Comparison of ENCODE assay signal across 18 mouse cellular contexts in the genomic region with DNA sequence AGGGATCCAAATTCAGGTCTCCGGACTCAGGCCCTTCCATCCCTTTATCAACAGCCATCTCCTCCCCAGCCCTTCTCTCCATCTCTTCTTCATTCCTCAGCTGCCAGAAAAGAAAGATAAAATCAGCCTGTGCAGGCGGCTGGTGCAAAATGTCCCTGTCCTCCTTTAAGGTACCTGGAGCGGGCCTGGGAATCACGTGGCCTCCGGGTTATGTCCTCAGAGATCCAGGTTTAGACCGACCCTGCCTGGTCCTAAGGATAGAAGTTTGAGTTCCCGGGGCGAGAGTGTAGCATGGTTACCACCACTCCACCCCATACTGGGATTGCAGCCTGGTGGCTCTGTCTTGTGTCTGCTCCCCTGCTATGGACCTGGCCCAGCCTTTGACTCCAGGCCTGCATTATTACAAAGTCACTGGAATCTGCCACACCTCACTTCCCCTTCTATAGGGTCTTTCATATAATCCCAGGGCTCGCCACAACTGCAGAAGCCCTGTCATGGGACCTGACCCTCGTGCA. TPM values are rescaled to one million over a fixed set of nuclear protein-coding genes. Genes with fewer than 3 reads are reported as not detected.
DNase-seq lines count a peak whose midpoint lies in the region; ATAC-seq and TF ChIP-seq lines count a peak whose summit lies in the region.
"Had no signal": no experiment of that assay in that cellular context is flagged by ENCODE, and none has a peak within 500 bp of the region (broad histone marks: within the 10 kb centered on the region; RNA-seq: fewer than 3 reads in every experiment).

No protein-coding gene starts in this region.

- no peak for ATAC-seq in embryonic facial prominence, embryonic 12.5 days (ENCODE audit: insufficient number of reproducible peaks, insufficient read depth, low FRiP score, low TSS enrichment)
- ATAC-seq in heart, embryonic 11.5 days (replicated peaks; ENCODE audit: insufficient number of reproducible peaks, low FRiP score, low TSS enrichment) = no peak
- ATAC-seq: forebrain, embryonic 13.5 days; liver, embryonic 12.5 days had no signal

- H3K4me2 ChIP-seq in embryonic facial prominence, embryonic 12.5 days (replicated peaks) = no peak overlapping the region
- H3K4me2 ChIP-seq in heart, embryonic 11.5 days = no peak overlapping the region
- H3K4me2 ChIP-seq: forebrain, embryonic 13.5 days; hindbrain, embryonic 15.5 days; limb, embryonic 12.5 days; liver, embryonic 12.5 days; midbrain, embryonic 11.5 days had no signal

- 87% methylated on average over 10 of the region's 10 CpGs for WGBS in embryonic facial prominence, embryonic 12.5 days
- 91% methylated on average over 10 of the region's 10 CpGs for WGBS in embryonic facial prominence, embryonic 10.5 days
- 67% methylated on average over 10 of the region's 10 CpGs for WGBS in heart, adult 2 months
- WGBS in heart, embryonic 11.5 days (ENCODE audit: insufficient replicate concordance) = 71% methylated on average over 10 of the region's 10 CpGs

- intact Hi-C loops in heart, adult 2 months (cut with DNase I) = loop anchor here (2.0 kb wide), 1 partner anchor 18 kb away; no protein-coding TSS in a partner anchor

- H3K27ac ChIP-seq in embryonic facial prominence, embryonic 12.5 days = no peak overlapping the region
- H3K27ac ChIP-seq in embryonic facial prominence, embryonic 10.5 days (replicated peaks) = no peak overlapping the region
- H3K27ac ChIP-seq in heart, adult 2 months = peak overlapping the region; percentile 78
- no peak overlapping the region for H3K27ac ChIP-seq in heart, embryonic 11.5 days (ENCODE audit: low read depth, low read length)
- peak overlapping the region; percentile 65; the same call in 1 of the 2 replicates for H3K27ac ChIP-seq in layer of hippocampus, adult 2 months
- H3K27ac ChIP-seq: forebrain, embryonic 13.5 days; hindbrain, embryonic 15.5 days; kidney, postnatal 0 days; limb, embryonic 12.5 days; liver, embryonic 12.5 days had no signal

- H3K27me3 ChIP-seq in embryonic facial prominence, embryonic 12.5 days = no peaks in the 10 kb centered on the region
- no peaks in the 10 kb centered on the region for H3K27me3 ChIP-seq in embryonic facial prominence, embryonic 10.5 days (replicated peaks; ENCODE audit: low read depth, poor library complexity, severe bottlenecking)
- H3K27me3 ChIP-seq in heart, adult 2 months (ENCODE audit: control insufficient read depth, insufficient read depth, low read length) = no peaks in the 10 kb centered on the region
- no peaks in the 10 kb centered on the region for H3K27me3 ChIP-seq in heart, embryonic 11.5 days (ENCODE audit: control insufficient read depth, insufficient read depth, low read length)
- H3K27me3 ChIP-seq in E14TG2a.4 (ENCODE audit: insufficient read depth, low read length) = no peaks in the 10 kb centered on the region
- H3K27me3 ChIP-seq: forebrain, embryonic 13.5 days; hindbrain, embryonic 15.5 days; limb, embryonic 12.5 days had no signal

- peaks cover 51% of the 10 kb centered on the region for H3K36me3 ChIP-seq in embryonic facial prominence, embryonic 12.5 days
- peaks cover 96% of the 10 kb centered on the region for H3K36me3 ChIP-seq in embryonic facial prominence, embryonic 10.5 days (replicated peaks)
- H3K36me3 ChIP-seq in heart, adult 2 months (ENCODE audit: control insufficient read depth, insufficient read depth, low read length) = no peaks in the 10 kb centered on the region
- H3K36me3 ChIP-seq in heart, embryonic 11.5 days (ENCODE audit: control insufficient read depth, insufficient read depth, low read length) = peaks cover 15% of the 10 kb centered on the region
- H3K36me3 ChIP-seq in E14TG2a.4 (ENCODE audit: insufficient read depth, low read length) = peaks cover 27% of the 10 kb centered on the region
- H3K36me3 ChIP-seq: liver, embryonic 12.5 days had no signal

- peak; percentile 25; the same call in 1 of the 2 replicates for TF ChIP-seq EP300 in heart, adult 2 months (IDR thresholded peaks at IDR 0.05; ENCODE audit: insufficient read depth, low read depth, low read length)

- H3K9ac ChIP-seq in embryonic facial prominence, embryonic 12.5 days = peak overlapping the region; percentile 30; the same call in 1 of the 2 replicates
- peak overlapping the region; percentile 4; the same call in 1 of the 2 replicates for H3K9ac ChIP-seq in heart, adult 2 months (ENCODE audit: low read depth, low read length)
- H3K9ac ChIP-seq in heart, embryonic 11.5 days (ENCODE audit: low read depth, low read length) = no peak overlapping the region
- H3K9ac ChIP-seq: forebrain, embryonic 13.5 days; hindbrain, embryonic 15.5 days; limb, embryonic 12.5 days; liver, embryonic 12.5 days had no signal

- 0 out of 2 replicates have a peak, but pooled peaks cover 2% of the 10 kb centered on the region for H3K79me2 ChIP-seq in heart, adult 2 months (replicated peaks; ENCODE audit: control insufficient read depth, insufficient read depth, low read length)

- H3K4me1 ChIP-seq in embryonic facial prominence, embryonic 12.5 days = peaks cover 8% of the 10 kb centered on the region
- H3K4me1 ChIP-seq in embryonic facial prominence, embryonic 10.5 days = peaks cover 17% of the 10 kb centered on the region
- peaks cover 6% of the 10 kb centered on the region for H3K4me1 ChIP-seq in heart, adult 2 months (ENCODE audit: control insufficient read depth, insufficient read depth, low read length)
- H3K4me1 ChIP-seq in heart, embryonic 11.5 days (ENCODE audit: control insufficient read depth, insufficient read depth, low read length) = peaks cover 8% of the 10 kb centered on the region
- H3K4me1 ChIP-seq in E14TG2a.4 (replicated peaks; ENCODE audit: low read depth, low read length) = peaks cover 42% of the 10 kb centered on the region
- H3K4me1 ChIP-seq: forebrain, embryonic 13.5 days; hindbrain, embryonic 15.5 days; liver, embryonic 12.5 days had no signal

- no peak for DNase-seq in embryonic facial prominence, embryonic 10.5 days (ENCODE audit: low spot score)
- DNase-seq in heart, adult 2 months = peak in 1 of 2 experiments; percentile 56
- DNase-seq in layer of hippocampus, adult 2 months (ENCODE audit: low spot score in 2 of 2) = no peak
- DNase-seq in layer of hippocampus, postnatal 10 days (ENCODE audit: low spot score in 2 of 2) = no peak
- DNase-seq in urinary bladder, postnatal 14 days (ENCODE audit: low spot score) = no peak
- DNase-seq: adrenal gland, postnatal 36 days; cerebellum, adult 9-11 months; thymus, postnatal 14 days had no signal

- no peaks in the 10 kb centered on the region for H3K9me3 ChIP-seq in embryonic facial prominence, embryonic 12.5 days
- H3K9me3 ChIP-seq in embryonic facial prominence, embryonic 10.5 days = no peaks in the 10 kb centered on the region
- no peaks in the 10 kb centered on the region for H3K9me3 ChIP-seq in heart, embryonic 11.5 days (replicated peaks; ENCODE audit: control insufficient read depth, low read length)
- no peaks in the 10 kb centered on the region for H3K9me3 ChIP-seq in E14TG2a.4 (ENCODE audit: low read length)
- H3K9me3 ChIP-seq: forebrain, embryonic 13.5 days; hindbrain, embryonic 15.5 days; limb, embryonic 12.5 days; liver, embryonic 12.5 days had no signal

- 0 out of 2 replicates have a peak, but pooled peaks have one; percentile 15 for TF ChIP-seq POLR2A in heart, adult 2 months (IDR thresholded peaks at IDR 0.05; ENCODE audit: insufficient read depth, low read depth, low read length)

- no peak for TF ChIP-seq CTCF in heart, adult 2 months (IDR thresholded peaks at IDR 0.05)
- no peak for TF ChIP-seq CTCF in layer of hippocampus, adult 2 months (conservative IDR thresholded peaks at IDR 0.05)
- no peak for TF ChIP-seq CTCF in E14TG2a.4 (conservative IDR thresholded peaks at IDR 0.05; ENCODE audit: low read length)

- H3K4me3 ChIP-seq in embryonic facial prominence, embryonic 12.5 days = no peak overlapping the region
- no peak overlapping the region for H3K4me3 ChIP-seq in embryonic facial prominence, embryonic 10.5 days
- no peak overlapping the region for H3K4me3 ChIP-seq in heart, adult 2 months
- no peak overlapping the region for H3K4me3 ChIP-seq in heart, embryonic 11.5 days (ENCODE audit: low read depth, low read length)
- no peak overlapping the region for H3K4me3 ChIP-seq in layer of hippocampus, adult 2 months
- H3K4me3 ChIP-seq in E14TG2a.4 (replicated peaks; ENCODE audit: low read length) = 0 out of 2 replicates have a peak overlapping the region, but pooled peaks have one; percentile 37
- H3K4me3 ChIP-seq: erythroblast, embryonic 14.5 days; forebrain, embryonic 13.5 days; hindbrain, embryonic 15.5 days; limb, embryonic 12.5 days; liver, embryonic 12.5 days had no signal

RNA-seq across cellular contexts. Expression of a gene that starts 20.6 kb away (rescaled TPM):
- 29.2 and 29.6 TPM in 2 replicates for polyA plus RNA-seq in embryonic facial prominence, embryonic 12.5 days (2016; fragmentation: Nextera tagmentation; extraction: Ambion mirVana)
- polyA plus RNA-seq in embryonic facial prominence, embryonic 10.5 days (2016; fragmentation: Nextera tagmentation; extraction: Ambion mirVana) = 23.1 and 26.4 TPM in 2 replicates
- 100 to 1,000 TPM; 189 to 251 TPM for total RNA-seq in heart, adult 2 months (2021)
- polyA plus RNA-seq in heart, adult 2 months (2012; rRNA removed) = 166 and 182 TPM in 2 replicates
- polyA plus RNA-seq in heart, embryonic 11.5 days (2014; fragmentation: Nextera tagmentation; extraction: Ambion mirVana) = 25.3 and 27.6 TPM in 2 replicates
- total RNA-seq in layer of hippocampus, adult 2 months (2021) = 10 to 100 TPM; 69.1 to 78.2 TPM
- total RNA-seq in layer of hippocampus, postnatal 10 days (2021) = 10 to 100 TPM; 28.9 to 31.0 TPM

RNA-seq across cellular contexts. Expression of a gene that starts 27.7 kb away (rescaled TPM):
- 26.5 and 27.2 TPM in 2 replicates for polyA plus RNA-seq in embryonic facial prominence, embryonic 12.5 days (2016; fragmentation: Nextera tagmentation; extraction: Ambion mirVana)
- polyA plus RNA-seq in embryonic facial prominence, embryonic 10.5 days (2016; fragmentation: Nextera tagmentation; extraction: Ambion mirVana) = 28.3 and 28.8 TPM in 2 replicates
- 10 to 100 TPM; 10.5 to 14.5 TPM for total RNA-seq in heart, adult 2 months (2021)
- 2.4 and 4.5 TPM in 2 replicates for polyA plus RNA-seq in heart, adult 2 months (2012; rRNA removed)
- 12.4 and 12.8 TPM in 2 replicates for polyA plus RNA-seq in heart, embryonic 11.5 days (2014; fragmentation: Nextera tagmentation; extraction: Ambion mirVana)
- 10 to 100 TPM; 25.7 to 25.9 TPM for total RNA-seq in layer of hippocampus, adult 2 months (2021)
- total RNA-seq in layer of hippocampus, postnatal 10 days (2021) = 10 to 100 TPM; 20.9 to 32.7 TPM

RNA-seq across cellular contexts. Expression of a gene that starts 29.9 kb away (rescaled TPM):
- 453 and 479 TPM in 2 replicates for polyA plus RNA-seq in embryonic facial prominence, embryonic 12.5 days (2016; fragmentation: Nextera tagmentation; extraction: Ambion mirVana)
- polyA plus RNA-seq in embryonic facial prominence, embryonic 10.5 days (2016; fragmentation: Nextera tagmentation; extraction: Ambion mirVana) = 453 and 454 TPM in 2 replicates
- total RNA-seq in heart, adult 2 months (2021) = 100 to 1,000 TPM; 167 to 194 TPM
- 80.9 and 150 TPM in 2 replicates for polyA plus RNA-seq in heart, adult 2 months (2012; rRNA removed)
- 490 and 526 TPM in 2 replicates for polyA plus RNA-seq in heart, embryonic 11.5 days (2014; fragmentation: Nextera tagmentation; extraction: Ambion mirVana)
- total RNA-seq in layer of hippocampus, adult 2 months (2021) = 10 to 100 TPM; 97.4 to 99.3 TPM
- 100 to 1,000 TPM in 1 of 2 experiments, 10 to 100 TPM in 1; 95.6 to 113 TPM for total RNA-seq in layer of hippocampus, postnatal 10 days (2021)

RNA-seq across cellular contexts. Expression of a gene that starts 32.4 kb away (rescaled TPM):
- 29.5 and 30.7 TPM in 2 replicates for polyA plus RNA-seq in embryonic facial prominence, embryonic 12.5 days (2016; fragmentation: Nextera tagmentation; extraction: Ambion mirVana)
- 24.9 and 26.0 TPM in 2 replicates for polyA plus RNA-seq in embryonic facial prominence, embryonic 10.5 days (2016; fragmentation: Nextera tagmentation; extraction: Ambion mirVana)
- 1 to 10 TPM; 6.8 to 9.1 TPM for total RNA-seq in heart, adult 2 months (2021)
- 6.9 and 8.4 TPM in 2 replicates for polyA plus RNA-seq in heart, adult 2 months (2012; rRNA removed)
- 15.5 and 16.3 TPM in 2 replicates for polyA plus RNA-seq in heart, embryonic 11.5 days (2014; fragmentation: Nextera tagmentation; extraction: Ambion mirVana)
- total RNA-seq in layer of hippocampus, adult 2 months (2021) = 10 to 100 TPM; 19.3 TPM
- total RNA-seq in layer of hippocampus, postnatal 10 days (2021) = 10 to 100 TPM; 22.4 to 25.2 TPM

RNA-seq across cellular contexts. Expression of a gene that starts 42.1 kb away (rescaled TPM):
- 17.4 and 18.3 TPM in 2 replicates for polyA plus RNA-seq in embryonic facial prominence, embryonic 12.5 days (2016; fragmentation: Nextera tagmentation; extraction: Ambion mirVana)
- 16.7 and 18.2 TPM in 2 replicates for polyA plus RNA-seq in embryonic facial prominence, embryonic 10.5 days (2016; fragmentation: Nextera tagmentation; extraction: Ambion mirVana)
- 1 to 10 TPM; 6.2 to 7.5 TPM for total RNA-seq in heart, adult 2 months (2021)
- 5.3 and 7.7 TPM in 2 replicates for polyA plus RNA-seq in heart, adult 2 months (2012; rRNA removed)
- 7.5 and 8.4 TPM in 2 replicates for polyA plus RNA-seq in heart, embryonic 11.5 days (2014; fragmentation: Nextera tagmentation; extraction: Ambion mirVana)
- total RNA-seq in layer of hippocampus, adult 2 months (2021) = 10 to 100 TPM; 27.4 to 32.6 TPM
- total RNA-seq in layer of hippocampus, postnatal 10 days (2021) = 10 to 100 TPM; 26.4 to 30.2 TPM

Comparison
In these comparisons a context has a peak if more than half of its experiments do, and no peak if none do; other contexts are left out.
1. H3K27ac ChIP-seq: peak in heart, adult 2 months (single experiment) and layer of hippocampus, adult 2 months (single experiment); none in embryonic facial prominence, embryonic 12.5 days (single experiment), embryonic facial prominence, embryonic 10.5 days (single experiment) and heart, embryonic 11.5 days (single experiment).